Mouse (Mus musculus): ENCODE data around the gene Gdf11.

Gdf11 gene

DNA sequence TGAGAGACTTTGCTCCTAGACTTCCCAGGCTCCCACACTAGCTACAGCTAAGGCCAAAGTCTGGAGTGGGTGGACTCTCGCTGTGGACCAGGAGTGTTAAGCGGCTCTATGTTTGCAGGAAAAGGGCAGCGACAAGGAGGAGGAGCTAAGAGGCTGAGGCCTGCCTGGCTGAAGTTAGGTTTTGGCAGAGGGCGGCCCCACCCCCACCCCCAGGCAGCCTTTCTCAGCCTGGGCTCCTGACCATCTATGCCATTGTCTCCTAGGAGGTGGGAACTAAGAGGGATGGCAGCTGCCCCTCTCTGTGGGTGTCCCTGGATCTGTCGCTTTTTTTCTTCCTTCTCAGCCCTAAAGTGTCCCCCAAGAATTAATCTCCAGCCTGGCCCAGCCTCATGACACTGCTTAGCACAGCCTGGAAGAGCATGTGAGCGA lies 27.7 kb upstream of the Gdf11 start:
- 31% methylated on average over 6 of the region's 6 CpGs for WGBS

DNA sequence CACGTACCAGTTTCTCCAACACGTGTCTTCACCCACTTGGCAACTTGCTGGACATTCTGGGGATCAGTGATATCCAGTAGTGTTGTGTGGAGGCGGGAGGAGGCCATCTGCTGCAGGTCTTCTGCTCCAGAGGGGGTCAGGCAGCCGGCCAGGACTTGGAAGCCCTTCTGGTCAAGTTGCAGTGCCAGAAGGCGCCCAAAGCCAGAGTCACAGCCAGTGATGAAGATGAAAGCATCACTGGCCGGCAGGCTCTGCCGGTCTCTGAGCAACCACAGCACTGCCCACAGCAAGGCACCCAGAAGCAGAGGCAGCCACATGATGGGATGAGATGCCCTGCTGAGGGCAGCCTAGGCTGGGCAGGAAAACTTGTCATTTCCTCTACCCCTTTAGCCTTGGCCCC lies 26.7 kb upstream of the Gdf11 start:
- 44% methylated on average over 7 of the region's 7 CpGs for WGBS

- 88% methylated on average over 6 of the region's 6 CpGs for WGBS
These were observed 25.9 kb upstream of the Gdf11 start for GRCm38 (mm10) chr10:128917400-128917799.

- WGBS, result 80% methylated on average over 3 of the region's 3 CpGs
These were observed 25.1 kb upstream of the Gdf11 start for GRCm38 (mm10) chr10:128916665-128917064.

- 91% methylated on average over 2 of the region's 2 CpGs for WGBS
These were observed 24.0 kb upstream of the Gdf11 start for GRCm38 (mm10) chr10:128915550-128915949.

DNA sequence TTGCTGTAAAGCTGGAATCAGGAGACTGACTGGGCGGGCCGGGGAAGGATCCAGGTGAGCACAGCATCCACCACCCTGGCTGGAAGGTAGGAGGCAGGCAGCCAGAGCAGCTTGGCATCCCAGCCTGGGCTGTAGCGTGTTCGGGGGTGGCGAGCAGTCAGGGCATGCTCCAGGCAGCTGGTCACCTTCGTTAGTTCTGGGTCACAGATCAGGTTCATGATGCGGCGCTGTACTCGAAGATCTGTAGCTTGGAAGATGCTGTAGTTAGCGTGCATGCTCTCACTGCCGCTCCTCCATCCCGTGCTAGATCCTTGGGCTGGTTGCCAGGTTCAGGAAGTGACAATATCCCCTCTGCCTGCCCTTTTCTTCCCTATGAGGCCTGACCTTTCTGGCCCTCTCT lies 22.2 kb upstream of the Gdf11 start:
- WGBS, result 77% methylated on average over 12 of the region's 12 CpGs

DNA sequence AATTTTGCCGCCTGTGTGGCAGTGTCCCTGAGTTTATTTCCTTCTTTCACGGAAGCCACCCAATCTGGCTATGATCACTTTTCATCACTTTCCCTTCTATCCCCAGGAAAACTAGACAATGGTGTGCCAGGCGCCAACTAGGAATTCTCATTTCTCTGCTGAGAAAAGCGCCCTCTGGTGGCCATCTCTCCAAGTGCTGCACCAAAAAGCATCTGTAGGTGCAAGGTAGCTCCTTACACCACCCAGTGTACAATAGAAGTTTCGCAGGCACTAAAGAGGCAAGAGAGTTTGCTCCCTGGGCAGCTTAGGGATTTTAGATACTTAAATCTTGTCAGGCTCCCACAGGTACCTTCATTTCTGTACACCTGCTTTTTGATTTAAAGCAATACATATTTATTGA lies 21.7 kb upstream of the Gdf11 start:
- 9% methylated on average over 5 of the region's 5 CpGs for WGBS

- WGBS, result 76% methylated on average over 4 of the region's 4 CpGs
These were observed 21.3 kb upstream of the Gdf11 start for GRCm38 (mm10) chr10:128912791-128913190.

GRCm38 (mm10) chr10:128912268-128912667 lies 20.8 kb upstream of the Gdf11 start:
- WGBS, result 69% methylated on average over 4 of the region's 4 CpGs

DNA sequence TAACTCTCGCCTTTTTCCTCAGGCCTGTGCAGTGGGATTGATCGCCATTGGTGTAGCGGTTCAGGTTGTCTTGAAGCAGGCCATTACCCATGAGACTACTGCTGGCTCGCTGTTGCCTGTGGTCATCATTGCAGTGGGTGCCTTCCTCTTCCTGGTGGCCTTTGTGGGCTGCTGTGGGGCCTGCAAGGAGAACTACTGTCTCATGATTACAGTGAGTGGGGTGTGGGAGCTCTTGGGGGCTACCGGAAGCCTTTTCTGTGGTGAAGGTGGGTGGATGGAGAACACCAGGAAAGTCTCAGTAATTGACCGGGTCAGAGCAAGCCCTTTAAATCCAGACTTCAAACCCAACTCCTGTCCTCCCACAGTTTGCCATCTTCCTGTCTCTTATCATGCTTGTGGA lies 19.9 kb upstream of the Gdf11 start:
- whole genome bisulfite sequencing, result 80% methylated on average over 6 of the region's 6 CpGs

GRCm38 (mm10) chr10:128910066-128910841 lies 18.7 kb upstream of the Gdf11 start:
- 2% methylated on average over 64 of the region's 66 CpGs for whole genome bisulfite sequencing

DNA sequence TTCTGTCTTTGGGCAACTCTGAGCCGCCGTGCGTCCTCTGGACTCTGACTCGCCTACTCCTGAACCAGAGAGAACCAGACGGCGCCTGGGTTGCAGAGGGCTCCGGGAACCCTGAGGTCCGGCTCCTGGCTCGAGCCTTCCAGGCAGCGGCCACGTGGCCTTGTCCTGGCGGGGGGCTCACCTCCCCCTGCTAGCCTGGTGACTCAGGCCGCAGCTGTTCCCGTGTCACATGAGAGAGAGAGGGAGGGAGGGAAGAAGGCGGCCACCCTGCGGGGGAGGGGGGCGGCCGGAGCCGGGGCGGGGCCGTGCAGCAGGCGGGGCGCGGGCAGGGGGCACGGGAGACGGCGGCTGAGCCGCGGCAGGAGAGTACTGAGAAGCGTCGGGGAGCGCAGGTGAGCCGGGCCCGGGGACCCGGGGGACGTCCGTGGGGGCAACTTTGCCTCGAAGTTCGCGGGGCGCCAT lies 18.1 kb upstream of the Gdf11 start:
- 4% methylated on average over 36 of the region's 41 CpGs for WGBS

GRCm38 (mm10) chr10:128908778-128909448 lies 17.4 kb upstream of the Gdf11 start:
- WGBS, result 76% methylated on average over 13 of the region's 13 CpGs

DNA sequence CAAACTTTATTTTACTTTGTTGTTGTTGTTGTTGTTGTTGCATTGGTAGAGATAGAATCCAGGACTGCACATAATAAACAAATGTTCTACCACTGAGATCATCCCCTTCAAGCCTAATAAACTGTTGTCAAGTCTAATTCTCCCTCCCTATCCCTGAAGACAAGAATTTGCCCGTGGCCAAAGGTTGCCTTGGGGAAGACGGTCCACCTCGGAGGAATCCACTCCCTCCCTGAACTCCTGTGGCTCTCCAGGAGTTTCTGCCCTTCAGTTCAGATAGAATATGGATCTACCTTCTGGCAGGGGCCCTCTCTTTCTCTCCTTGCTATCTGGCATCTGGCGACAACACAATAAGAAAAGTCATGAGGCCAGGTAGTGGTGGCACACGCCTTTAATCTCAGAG lies 13.3 kb upstream of the Gdf11 start:
- WGBS, result 87% methylated on average over 5 of the region's 5 CpGs

DNA sequence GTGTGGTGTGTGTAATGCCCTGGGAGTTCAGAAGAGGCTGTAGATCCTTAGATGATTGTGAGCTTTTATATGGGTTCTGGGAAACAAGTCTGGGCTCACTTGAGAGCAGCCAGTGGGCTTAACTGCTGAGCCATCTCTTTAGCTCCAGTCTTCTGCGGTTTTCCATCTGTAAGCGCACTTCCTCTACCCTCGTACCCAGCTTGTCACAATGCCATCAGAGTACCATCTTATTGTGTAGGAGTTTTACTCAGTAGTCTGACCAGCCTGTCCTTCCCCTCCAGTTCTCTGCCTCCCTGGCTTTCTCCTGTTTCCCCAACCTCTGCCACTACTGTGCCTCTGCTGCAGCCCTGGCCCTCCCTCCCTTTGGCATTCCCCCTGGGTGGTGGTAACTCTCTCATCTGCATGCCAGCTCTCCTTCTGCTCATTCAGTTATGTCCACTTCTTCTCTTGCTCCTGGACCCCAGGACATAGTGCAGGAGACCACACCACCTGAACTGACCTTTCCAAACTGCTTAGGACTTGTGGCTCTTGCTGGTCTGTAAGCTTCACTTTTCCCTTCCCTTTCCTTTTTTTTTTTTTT lies 11.0 kb upstream of the Gdf11 start:
- WGBS, result 92% methylated on average over 3 of the region's 3 CpGs

DNA sequence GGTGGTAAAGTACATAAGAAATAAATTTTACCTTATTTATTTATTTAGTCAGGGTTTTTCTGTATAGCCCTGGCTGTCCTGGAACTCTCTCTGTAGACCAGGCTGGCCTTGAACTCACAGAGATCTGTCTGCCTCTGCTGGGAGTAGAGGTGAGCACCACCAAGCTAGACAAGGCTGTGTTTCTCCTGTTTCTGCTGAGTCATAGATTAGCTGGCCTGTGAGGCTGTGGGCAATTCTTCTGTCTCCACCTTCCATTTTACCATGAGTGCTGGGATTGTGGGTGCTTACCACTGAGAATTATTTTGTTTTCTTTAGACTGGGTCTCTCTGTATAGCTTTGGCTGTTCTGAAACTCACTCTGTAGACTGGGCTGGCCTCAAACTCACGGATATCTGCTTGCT lies 9.9 kb upstream of the Gdf11 start:
- 83% methylated on average over 1 of the region's 1 CpGs for WGBS

DNA sequence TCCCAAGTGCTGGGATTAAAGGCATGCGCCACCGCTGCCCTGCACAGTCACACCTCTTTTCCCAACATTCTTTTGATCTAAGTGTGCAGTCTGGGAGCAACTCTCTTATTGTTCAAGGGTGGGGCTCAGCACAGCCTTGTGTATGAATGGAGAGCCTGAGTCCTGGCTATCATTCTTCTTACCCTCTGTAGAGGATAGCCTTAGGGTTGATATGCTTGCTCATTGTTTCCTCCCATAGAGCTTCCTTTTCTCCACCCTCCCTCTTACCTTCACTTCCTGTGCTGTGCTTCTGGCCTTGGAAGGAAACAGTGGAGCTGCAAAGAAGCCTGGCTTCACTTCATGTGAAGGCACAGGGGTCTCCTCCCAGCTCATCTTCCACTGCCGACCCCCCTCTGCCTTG lies 9.2 kb upstream of the Gdf11 start, which contains the start of gene Cd63:
Gene Cd63 (plus strand): TSS at position 292 of the 400 bp plus-strand sequence.
- 87% methylated on average over 3 of the region's 3 CpGs for WGBS

GRCm38 (mm10) chr10:128899759-128900490 lies 8.4 kb upstream of the Gdf11 start:
- WGBS, result 88% methylated on average over 6 of the region's 6 CpGs

DNA sequence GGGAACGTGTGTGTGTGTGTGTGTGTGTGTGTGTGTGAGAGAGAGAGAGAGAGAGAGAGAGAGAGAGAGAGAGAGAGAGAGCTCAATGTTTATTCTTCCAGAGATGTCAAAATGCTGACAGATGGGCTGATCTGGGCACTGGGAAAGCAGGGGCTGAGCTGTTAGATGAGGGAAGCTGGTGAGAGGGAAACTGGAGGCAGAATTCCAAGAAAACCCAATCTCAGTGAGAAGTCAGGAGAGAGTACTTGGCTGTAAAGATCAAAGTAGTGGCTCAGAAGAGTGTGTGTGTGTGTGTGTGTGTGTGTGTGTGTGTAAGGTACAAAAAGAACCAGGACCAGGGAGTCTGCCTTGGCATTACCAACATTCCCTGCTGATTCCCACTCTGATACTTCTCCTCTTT lies 6.0 kb upstream of the Gdf11 start:
- 11% methylated on average over 1 of the region's 1 CpGs for WGBS

DNA sequence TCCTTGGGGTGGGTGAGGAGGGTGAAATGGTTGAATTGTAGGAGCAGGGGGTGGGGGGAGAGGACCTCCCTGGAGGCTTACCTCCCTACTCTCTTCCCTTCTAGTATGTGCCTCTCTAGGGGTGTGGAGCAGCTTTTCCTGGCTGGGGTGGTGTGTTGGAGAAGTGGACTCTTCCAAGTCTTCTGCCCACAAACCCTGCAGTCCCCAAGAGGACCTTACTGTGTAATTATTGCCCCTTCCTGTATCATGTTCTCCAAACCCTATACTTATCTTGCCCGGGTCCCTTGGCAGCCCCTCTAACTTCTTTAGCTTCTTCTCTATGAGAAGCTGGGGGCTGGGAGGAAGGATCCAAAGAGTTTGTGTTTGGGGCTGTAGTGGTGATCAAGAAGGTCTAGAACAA lies 5.3 kb upstream of the Gdf11 start:
- WGBS, result 46% methylated on average over 1 of the region's 1 CpGs

GRCm38 (mm10) chr10:128895952-128896693 lies 4.6 kb upstream of the Gdf11 start:
- 6% methylated on average over 17 of the region's 17 CpGs for WGBS
